Comparison of ENCODE assay signal across 8 mouse cellular contexts in genomic region chr6:93543354-93544129, GRCm38 (mm10).
DNase-seq lines count a peak whose midpoint lies in the region; ATAC-seq and TF ChIP-seq lines count a peak whose summit lies in the region.

No protein-coding gene starts in this region.

- no peak for ATAC-seq in hindbrain, postnatal 0 days
- no peak for ATAC-seq in heart, embryonic 16.5 days (replicated peaks; ENCODE audit: extremely low read depth, insufficient read depth, low FRiP score)
- no peak; the same call in 1 of the 2 replicates for ATAC-seq in limb, embryonic 15.5 days (ENCODE audit: insufficient number of reproducible peaks, low FRiP score, low TSS enrichment, low read depth)

- H3K27ac ChIP-seq in hindbrain, postnatal 0 days = no peak overlapping the region
- no peak overlapping the region for H3K27ac ChIP-seq in hindbrain, embryonic 10.5 days
- peak overlapping the region; percentile 75 for H3K27ac ChIP-seq in brown adipose tissue, adult 24 weeks (replicated peaks; ENCODE audit: low read depth, low read length)
- H3K27ac ChIP-seq in heart, embryonic 16.5 days (ENCODE audit: low read length) = no peak overlapping the region
- 0 out of 2 replicates have a peak overlapping the region, but pooled peaks have one; percentile 28 for H3K27ac ChIP-seq in limb, embryonic 15.5 days

- TF ChIP-seq CTCF in hindbrain, postnatal 0 days (IDR thresholded peaks at IDR 0.05; ENCODE audit: low read depth) = peak; percentile 53

- no peaks in the 10 kb centered on the region for H3K4me1 ChIP-seq in hindbrain, postnatal 0 days (ENCODE audit: insufficient read depth, low read length)
- no peaks in the 10 kb centered on the region; the same call in 1 of the 2 replicates for H3K4me1 ChIP-seq in hindbrain, embryonic 10.5 days (replicated peaks)
- H3K4me1 ChIP-seq in brown adipose tissue, adult 24 weeks (ENCODE audit: control insufficient read depth, insufficient read depth, insufficient read length, low read length) = peaks cover 13% of the 10 kb centered on the region; the same call in 1 of the 2 replicates
- H3K4me1 ChIP-seq in heart, embryonic 16.5 days (ENCODE audit: control insufficient read depth, insufficient read depth, low read length) = no peaks in the 10 kb centered on the region
- peaks cover 10% of the 10 kb centered on the region for H3K4me1 ChIP-seq in limb, embryonic 15.5 days

- H3K4me2 ChIP-seq in hindbrain, postnatal 0 days (ENCODE audit: low read depth, low read length) = 0 out of 2 replicates have a peak overlapping the region, but pooled peaks have one; percentile 27
- peak overlapping the region; percentile 33 for H3K4me2 ChIP-seq in heart, embryonic 16.5 days (ENCODE audit: low read depth, low read length)
- H3K4me2 ChIP-seq in limb, embryonic 15.5 days = peak overlapping the region; percentile 38

- no peak overlapping the region for H3K4me3 ChIP-seq in hindbrain, postnatal 0 days (ENCODE audit: low read length)
- H3K4me3 ChIP-seq in hindbrain, embryonic 10.5 days = no peak overlapping the region
- peak overlapping the region; percentile 31 for H3K4me3 ChIP-seq in brown adipose tissue, adult 24 weeks (ENCODE audit: insufficient read depth, low read depth, low read length)
- no peak overlapping the region for H3K4me3 ChIP-seq in heart, embryonic 16.5 days (ENCODE audit: low read length)
- peak overlapping the region; percentile 19 for H3K4me3 ChIP-seq in limb, embryonic 15.5 days

- H3K9me3 ChIP-seq in hindbrain, postnatal 0 days (ENCODE audit: low read length) = no peaks in the 10 kb centered on the region
- no peaks in the 10 kb centered on the region for H3K9me3 ChIP-seq in hindbrain, embryonic 10.5 days
- H3K9me3 ChIP-seq in heart, embryonic 16.5 days (replicated peaks; ENCODE audit: control insufficient read depth, low read length) = no peaks in the 10 kb centered on the region
- no peaks in the 10 kb centered on the region for H3K9me3 ChIP-seq in limb, embryonic 15.5 days

- H3K27me3 ChIP-seq in hindbrain, postnatal 0 days (ENCODE audit: insufficient read depth, low read length) = no peaks in the 10 kb centered on the region
- no peaks in the 10 kb centered on the region for H3K27me3 ChIP-seq in hindbrain, embryonic 10.5 days (ENCODE audit: insufficient read depth, poor library complexity, severe bottlenecking)
- no peaks in the 10 kb centered on the region for H3K27me3 ChIP-seq in heart, embryonic 16.5 days (ENCODE audit: control insufficient read depth, insufficient read depth, low read length)
- H3K27me3 ChIP-seq in limb, embryonic 15.5 days = no peaks in the 10 kb centered on the region

- 50% methylated on average over 15 of the region's 15 CpGs for WGBS in hindbrain, postnatal 0 days
- 68% methylated on average over 15 of the region's 15 CpGs for WGBS in hindbrain, embryonic 10.5 days
- 59% methylated on average over 15 of the region's 15 CpGs for WGBS in heart, embryonic 16.5 days
- 18% methylated on average over 15 of the region's 15 CpGs for WGBS in limb, embryonic 15.5 days

- peak; percentile 55 for DNase-seq in hindbrain, postnatal 0 days (ENCODE audit: low spot score)
- no peak for DNase-seq in hindbrain, embryonic 10.5 days (ENCODE audit: low spot score)
- no peak for DNase-seq in urinary bladder, postnatal 25 days (ENCODE audit: low spot score)
- no peak for DNase-seq in spleen, postnatal 4 days (ENCODE audit: low spot score in 2 of 2)
- DNase-seq in adrenal gland, adult 18-20 months (ENCODE audit: low spot score in 2 of 2) = no peak

- no peaks in the 10 kb centered on the region for H3K36me3 ChIP-seq in hindbrain, postnatal 0 days (ENCODE audit: insufficient read depth, low read length)
- H3K36me3 ChIP-seq in hindbrain, embryonic 10.5 days = no peaks in the 10 kb centered on the region
- H3K36me3 ChIP-seq in heart, embryonic 16.5 days (ENCODE audit: control insufficient read depth, insufficient read depth) = no peaks in the 10 kb centered on the region
- H3K36me3 ChIP-seq in limb, embryonic 15.5 days = no peaks in the 10 kb centered on the region

- no peak overlapping the region for H3K9ac ChIP-seq in hindbrain, postnatal 0 days (replicated peaks; ENCODE audit: low read length)
- no peak overlapping the region for H3K9ac ChIP-seq in heart, embryonic 16.5 days (ENCODE audit: low read length)
- no peak overlapping the region for H3K9ac ChIP-seq in limb, embryonic 15.5 days

Comparison
In these comparisons a context has a peak if more than half of its experiments do, and no peak if none do; other contexts are left out.
1. H3K27ac ChIP-seq: peak in brown adipose tissue, adult 24 weeks (single experiment) and limb, embryonic 15.5 days (single experiment); none in hindbrain, postnatal 0 days (single experiment), hindbrain, embryonic 10.5 days (single experiment) and heart, embryonic 16.5 days (single experiment).
2. H3K4me3 ChIP-seq: peak in brown adipose tissue, adult 24 weeks (single experiment) and limb, embryonic 15.5 days (single experiment); none in hindbrain, postnatal 0 days (single experiment), hindbrain, embryonic 10.5 days (single experiment) and heart, embryonic 16.5 days (single experiment).
3. Peak in every context shown above with its lines, with median percentiles within 50 percentile points of each other: H3K4me2 ChIP-seq.